Mouse (Mus musculus) embryonic facial prominence, embryonic 14.5 days (tissue): ENCODE measurements around the gene Pitpnm2. TPM values are rescaled to one million over a fixed set of nuclear protein-coding genes. Genes with fewer than 3 reads are reported as not detected.

Experiments
- ATAC-seq: fragments of 200-750 bp; cut with Nextera tagmentation; 2 replicates; pipeline ENCODE4 v1.8.0; 2017; ENCODE audit warnings: low read depth, moderate number of reproducible peaks, moderate TSS enrichment
- DNase-seq: peaks from one replicate; pipeline ENCODE4 v3.0.0-alpha.2; 2015; ENCODE audit warnings: low spot score
- H3K27ac ChIP-seq: fragments of 300-500 bp; sonication (generic); replicated peaks from 2 replicates; pipeline ENCODE4 v1.5.1; 2014; ENCODE audit warnings: low read depth, mild to moderate bottlenecking, low read length, moderate library complexity
- H3K27me3 ChIP-seq: fragments of 300-500 bp; sonication (generic); replicated peaks from 2 replicates; pipeline ENCODE4 v1.6.1; 2014; ENCODE audit warnings: low read length; ENCODE audit not compliant: control insufficient read depth, insufficient read depth
- H3K36me3 ChIP-seq: fragments of 300-500 bp; sonication (generic); 2 replicates; pipeline ENCODE4 v1.6.1; 2014; ENCODE audit warnings: low read length, mixed read lengths; ENCODE audit not compliant: control insufficient read depth, insufficient read depth
- H3K4me1 ChIP-seq: fragments of 300-500 bp; sonication (generic); 2 replicates; pipeline ENCODE4 v1.6.1; 2014; ENCODE audit warnings: antibody characterized with exemption, low read length; ENCODE audit not compliant: control insufficient read depth, insufficient read depth
- H3K4me2 ChIP-seq: fragments of 300-500 bp; sonication (generic); 2 replicates; pipeline ENCODE4 v1.6.1; 2014; ENCODE audit warnings: low read depth, mild to moderate bottlenecking, low read length, moderate library complexity, mixed read lengths
- H3K4me3 ChIP-seq: fragments of 300-500 bp; sonication (generic); 2 replicates; pipeline ENCODE4 v1.5.1; 2014; ENCODE audit warnings: low read depth, mild to moderate bottlenecking, low read length
- H3K9ac ChIP-seq: fragments of 300-500 bp; sonication (generic); 2 replicates; pipeline ENCODE4 v1.6.1; 2014; ENCODE audit warnings: low read depth, mild to moderate bottlenecking, low read length, moderate library complexity, mixed read lengths
- H3K9me3 ChIP-seq: fragments of 300-500 bp; sonication (generic); 2 replicates; pipeline ENCODE4 v1.6.1; 2016; ENCODE audit warnings: low read length; ENCODE audit not compliant: control insufficient read depth
- WGBS: fragments of 180-500 bp; shearing (Covaris S2); extraction: QIAGEN DNeasy Blood & Tissue Kit; methylation state at CpG from one replicate; pipeline ENCODE4 v1.1.7; 2014; 5-methylcytosine and 5-hydroxymethylcytosine counted together
- polyA plus RNA-seq: library from polyadenylated mRNA; unstranded; fragments of >200 nt; fragmentation: Nextera tagmentation; extraction: Ambion mirVana; gene quantifications from 2 replicates; pipeline ENCODE4 v1.2.1, GENCODE M21; 2014

The Pitpnm2 gene
- polyA plus RNA-seq, 1 experiment from 2014 or later = 7.6 TPM

DNA sequence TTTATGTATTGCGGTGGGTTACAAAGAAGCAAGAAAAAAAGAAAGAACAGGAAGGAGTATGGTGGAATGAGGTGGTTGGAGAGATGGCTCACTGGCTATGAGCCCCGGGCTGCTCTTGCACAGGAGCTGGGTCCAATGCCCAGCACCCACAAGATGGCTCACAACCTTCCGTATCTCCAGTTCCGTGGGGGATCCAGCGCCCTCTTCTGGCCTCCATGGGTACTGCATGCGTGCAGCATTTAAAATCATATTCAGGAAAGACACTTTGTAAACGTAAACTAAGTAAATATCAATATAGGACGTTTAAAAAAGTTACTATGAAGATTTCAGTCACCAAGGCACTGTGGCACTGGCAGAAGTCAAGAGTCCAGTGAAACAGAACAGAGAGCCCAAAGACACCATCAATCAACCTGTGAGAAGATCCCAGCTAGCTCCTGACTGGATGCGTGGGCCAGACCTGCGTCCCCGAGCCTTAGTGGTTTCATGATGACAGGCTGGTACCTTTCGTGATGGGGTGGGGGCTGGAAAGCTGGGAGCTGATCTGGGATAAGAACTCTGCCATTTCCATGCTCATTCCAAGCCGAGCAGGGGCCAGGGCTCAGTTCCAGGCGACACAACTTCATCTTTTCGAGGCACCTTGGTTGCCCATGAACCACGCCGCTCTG is 138.4 kb downstream of the Pitpnm2 start:
- peak; percentile 26 for DNase-seq
- Histone ChIP-seq H3K27ac (peak overlapping the region; percentile 91; the same call in 1 of the 2 replicates), H3K4me1 (peaks cover 12% of the 10 kb centered on the region), H3K36me3 (no peaks in the 10 kb centered on the region), H3K9ac (peak overlapping the region; percentile 80), H3K27me3 (no peaks in the 10 kb centered on the region), H3K4me2 (peak overlapping the region; percentile 94), H3K9me3 (no peaks in the 10 kb centered on the region), H3K4me3 (peak overlapping the region; percentile 84)
- no peak for ATAC-seq
- WGBS = 22% methylated on average over 17 of the region's 17 CpGs

- no peak overlapping the region for H3K4me3 ChIP-seq
- DNase-seq (no peak), ATAC-seq (no peak)
- H3K9ac ChIP-seq = no peak overlapping the region
- no peaks in the 10 kb centered on the region for H3K36me3 ChIP-seq
- H3K4me2 ChIP-seq = no peak overlapping the region
- no peaks in the 10 kb centered on the region for H3K4me1 ChIP-seq
- H3K9me3 ChIP-seq = no peaks in the 10 kb centered on the region; the same call in 1 of the 2 replicates
- WGBS = 95% methylated on average over 9 of the region's 9 CpGs
- no peak overlapping the region for H3K27ac ChIP-seq
- no peaks in the 10 kb centered on the region for H3K27me3 ChIP-seq
These were observed 146.0 kb downstream of the Pitpnm2 start for GRCm38 (mm10) chr5:124103552-124103951.

DNA sequence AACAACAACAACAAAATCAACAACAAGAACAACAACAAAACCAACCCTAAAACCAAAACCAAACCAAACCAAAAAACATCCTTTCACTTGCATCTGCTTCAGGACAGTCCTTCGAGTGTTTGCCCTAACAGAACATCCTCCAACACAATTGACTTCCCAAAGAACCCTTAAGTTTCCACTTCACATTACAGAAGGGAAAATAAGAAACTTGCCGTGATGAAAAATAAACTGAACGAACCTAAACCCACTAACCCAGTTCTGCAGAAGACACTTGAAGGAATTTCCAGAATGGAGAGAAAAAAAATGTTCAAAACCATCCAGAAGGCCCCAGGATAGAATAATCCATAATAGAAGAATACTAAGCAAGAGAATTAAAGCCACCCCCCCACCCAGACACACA is 146.5 kb downstream of the Pitpnm2 start:
- no peaks in the 10 kb centered on the region for H3K27me3 ChIP-seq
- no peaks in the 10 kb centered on the region for H3K4me1 ChIP-seq
- no peak for ATAC-seq
- no peak overlapping the region for H3K27ac ChIP-seq
- H3K9me3 ChIP-seq = no peaks in the 10 kb centered on the region; the same call in 1 of the 2 replicates
- no peak for DNase-seq
- H3K9ac ChIP-seq = no peak overlapping the region
- H3K4me2 ChIP-seq = no peak overlapping the region
- no peak overlapping the region for H3K4me3 ChIP-seq
- H3K36me3 ChIP-seq = no peaks in the 10 kb centered on the region
- WGBS = 73% methylated on average over 3 of the region's 3 CpGs

DNA sequence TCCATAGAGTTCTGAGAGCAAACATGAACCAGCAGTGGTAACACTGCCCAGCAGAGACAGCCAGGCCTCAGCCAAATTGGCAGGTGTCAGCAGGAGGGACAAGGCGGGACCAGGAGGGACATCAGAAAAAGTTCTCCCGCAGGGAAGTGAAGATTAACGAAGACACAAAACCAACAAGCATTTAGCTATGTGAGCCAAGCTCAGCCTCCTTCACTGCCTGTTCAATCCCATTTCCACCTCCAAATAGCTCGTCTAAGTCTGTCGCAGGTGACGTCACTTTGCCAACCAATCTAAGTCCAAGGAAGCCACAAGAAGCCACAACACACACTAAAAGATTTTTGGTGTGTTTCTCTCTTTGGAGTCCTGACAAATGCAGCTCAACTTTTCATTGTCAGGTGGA is 147.2 kb downstream of the Pitpnm2 start:
- H3K9ac ChIP-seq = no peak overlapping the region
- WGBS = 85% methylated on average over 6 of the region's 6 CpGs
- no peaks in the 10 kb centered on the region for H3K36me3 ChIP-seq
- no peaks in the 10 kb centered on the region for H3K27me3 ChIP-seq
- no peak overlapping the region for H3K27ac ChIP-seq
- H3K4me1 ChIP-seq = no peaks in the 10 kb centered on the region
- no peak overlapping the region for H3K4me3 ChIP-seq
- DNase-seq = no peak
- no peaks in the 10 kb centered on the region; the same call in 1 of the 2 replicates for H3K9me3 ChIP-seq
- no peak for ATAC-seq
- H3K4me2 ChIP-seq = no peak overlapping the region

DNA sequence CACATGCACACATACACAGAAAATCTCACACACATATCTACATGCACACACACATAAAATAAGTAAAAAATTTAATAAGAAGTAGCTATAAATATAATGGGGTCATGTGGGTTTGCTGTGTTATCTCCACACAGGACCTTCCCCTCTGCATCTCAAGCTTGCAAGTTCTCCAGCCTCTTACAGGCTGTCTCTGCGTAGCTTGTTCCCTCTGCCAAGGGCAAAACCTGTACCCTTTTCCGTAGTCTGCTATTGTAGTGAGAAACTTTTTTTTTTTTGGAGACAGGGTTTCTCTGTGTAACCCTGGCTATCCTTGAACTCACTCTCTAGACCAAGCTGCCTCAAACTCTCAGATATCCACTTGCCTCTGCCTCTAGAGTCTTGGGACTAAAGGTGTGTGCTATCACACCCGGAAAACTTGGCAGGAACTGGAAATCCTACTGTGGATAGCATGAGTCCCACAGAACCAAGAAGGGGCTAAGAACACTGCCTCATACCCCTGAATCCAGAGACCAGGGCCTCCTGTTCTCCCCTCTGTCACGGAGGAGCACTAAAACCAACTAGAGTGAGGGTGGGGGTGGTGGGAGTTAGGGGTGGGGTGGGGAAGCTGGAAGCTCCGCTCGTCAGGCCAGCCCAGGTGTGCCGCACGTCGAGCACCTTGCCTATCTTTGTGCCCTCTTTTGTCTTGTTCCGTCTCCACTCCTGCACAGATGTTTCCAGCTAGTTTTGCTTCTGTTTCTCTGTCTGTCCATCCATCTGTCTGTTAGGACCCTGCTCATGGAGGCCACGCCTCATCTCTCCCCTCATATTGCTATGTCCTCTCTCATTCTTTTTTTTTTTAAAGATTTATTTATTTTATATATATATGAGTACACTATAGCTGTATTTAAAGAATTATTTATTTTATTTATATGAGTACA is 149.2 kb downstream of the Pitpnm2 start:
- Histone ChIP-seq H3K36me3 (no peaks in the 10 kb centered on the region), H3K4me3 (no peak overlapping the region), H3K4me1 (peaks cover 2% of the 10 kb centered on the region; the same call in 1 of the 2 replicates), H3K9ac (no peak overlapping the region), H3K27ac (no peak overlapping the region), H3K27me3 (0 out of 2 replicates have a peak, but pooled peaks cover under 1% of the 10 kb centered on the region), H3K9me3 (no peaks in the 10 kb centered on the region; the same call in 1 of the 2 replicates), H3K4me2 (no peak overlapping the region)
- ATAC-seq (no peak), DNase-seq (no peak)
- WGBS = 84% methylated on average over 6 of the region's 11 CpGs

- DNase-seq (no peak), ATAC-seq (no peak)
- peaks cover 4% of the 10 kb centered on the region; the same call in 1 of the 2 replicates for H3K4me1 ChIP-seq
- 79% methylated on average over 2 of the region's 2 CpGs for WGBS
- H3K27ac ChIP-seq = no peak overlapping the region
- no peak overlapping the region for H3K4me2 ChIP-seq
- H3K36me3 ChIP-seq = no peaks in the 10 kb centered on the region
- H3K27me3 ChIP-seq = 0 out of 2 replicates have a peak, but pooled peaks cover 10% of the 10 kb centered on the region
- no peak overlapping the region for H3K4me3 ChIP-seq
- no peak overlapping the region for H3K9ac ChIP-seq
- no peaks in the 10 kb centered on the region; the same call in 1 of the 2 replicates for H3K9me3 ChIP-seq
These were observed 150.6 kb downstream of the Pitpnm2 start for GRCm38 (mm10) chr5:124098923-124099322.

DNA sequence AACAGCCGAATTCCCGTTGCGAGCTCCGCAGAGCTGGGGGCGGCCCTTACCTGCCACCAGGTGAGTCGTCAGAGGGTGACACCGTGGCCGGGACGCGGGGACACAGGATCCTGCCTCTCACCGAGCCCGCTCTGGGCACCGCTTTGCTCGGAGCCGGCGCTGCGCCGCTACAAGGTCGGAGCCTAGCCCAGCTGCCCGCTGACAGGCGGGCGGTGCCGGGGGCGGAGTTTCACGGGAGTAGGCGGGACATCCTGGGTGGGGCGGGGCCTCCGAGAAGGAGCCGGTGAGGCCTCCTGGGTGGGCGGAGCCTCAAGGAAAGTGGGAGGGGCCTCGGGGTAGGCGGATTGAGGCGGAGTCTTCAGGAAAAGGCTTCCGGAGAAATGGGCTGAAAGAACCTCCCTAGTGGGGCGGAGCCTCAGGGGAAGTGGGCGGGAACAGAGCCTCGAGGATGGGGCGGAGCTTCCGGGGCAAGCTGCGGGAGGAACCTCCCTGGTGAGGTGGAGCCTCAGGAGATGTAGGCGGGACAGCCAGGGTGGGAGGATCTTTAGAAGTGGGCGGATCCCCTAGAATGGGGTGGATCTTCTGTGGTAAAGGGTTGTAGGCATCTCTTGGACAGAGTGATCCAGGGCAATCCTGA is 153.8 kb downstream of the Pitpnm2 start, which contains the start of gene Abcb9:
Gene Abcb9 (minus strand): TSS at position 203 of the 637 bp plus-strand sequence.
- Histone ChIP-seq H3K4me1 (peaks cover 4% of the 10 kb centered on the region; the same call in 1 of the 2 replicates), H3K4me3 (peak within 1 kb of the TSS; percentile 53), H3K36me3 (no peaks in the 10 kb centered on the region), H3K27me3 (0 out of 2 replicates have a peak, but pooled peaks cover 10% of the 10 kb centered on the region), H3K9ac (peak within 1 kb of the TSS; percentile 64), H3K4me2 (peak within 1 kb of the TSS; percentile 90), H3K9me3 (no peaks in the 10 kb centered on the region; the same call in 1 of the 2 replicates), H3K27ac (no peak within 1 kb of the TSS)
- ATAC-seq (peak; percentile 75), DNase-seq (peak; percentile 86)
- WGBS = under 1% methylated on average over 33 of the region's 42 CpGs

DNA sequence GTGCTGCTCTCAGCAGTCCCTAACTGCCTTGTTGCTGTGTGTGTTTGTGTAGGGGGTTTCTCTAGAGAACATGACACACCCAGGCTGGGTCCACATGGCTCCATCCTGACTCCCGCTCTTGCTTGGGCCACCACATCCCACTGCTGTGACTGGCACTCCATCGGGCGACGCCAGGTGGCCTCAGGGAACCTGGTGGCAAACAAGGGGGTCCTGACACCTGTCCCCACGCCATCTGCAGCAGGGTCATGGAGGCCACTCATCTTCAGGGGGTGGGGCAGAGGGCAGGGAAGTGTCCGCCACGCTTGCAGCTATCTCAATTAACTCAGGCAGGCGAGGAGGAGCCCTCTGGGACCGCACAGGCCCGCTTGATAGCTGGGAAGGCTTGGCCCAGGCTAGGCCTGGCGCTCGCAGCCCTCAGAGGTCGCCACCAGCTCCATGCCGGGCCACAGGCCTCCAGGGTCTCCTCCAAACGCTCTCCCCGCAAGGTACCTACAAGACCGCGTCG is 154.4 kb downstream of the Pitpnm2 start:
- ATAC-seq (peak; percentile 61; the same call in 1 of the 2 replicates), DNase-seq (no peak)
- Histone ChIP-seq H3K4me1 (peaks cover 4% of the 10 kb centered on the region; the same call in 1 of the 2 replicates), H3K4me3 (peak overlapping the region; percentile 53), H3K27ac (no peak overlapping the region), H3K4me2 (peak overlapping the region; percentile 90), H3K9ac (peak overlapping the region; percentile 64), H3K27me3 (0 out of 2 replicates have a peak, but pooled peaks cover 10% of the 10 kb centered on the region), H3K36me3 (no peaks in the 10 kb centered on the region), H3K9me3 (no peaks in the 10 kb centered on the region; the same call in 1 of the 2 replicates)
- WGBS = 11% methylated on average over 15 of the region's 19 CpGs
